Mouse (Mus musculus) ES-Bruce4 (cell line): Measurements from ENCODE around the gene Vmn2r3. TPM values are rescaled to one million over a fixed set of nuclear protein-coding genes. Genes with fewer than 3 reads are reported as not detected.
"Not testable (repeated sequence)": the region's sequence is repeated elsewhere in the genome, so short reads cannot be mapped to it uniquely, and the experiment has no call there.

Source experiments
- H3K27ac ChIP-seq: 2 replicates; pipeline ENCODE4 v1.5.1; 2012; ENCODE audit warnings: low read length, inconsistent platforms; ENCODE audit not compliant: insufficient read depth
- H3K27me3 ChIP-seq: 2 replicates; pipeline ENCODE4 v1.6.1; 2012; ENCODE audit warnings: mild to moderate bottlenecking, low read length, inconsistent platforms; ENCODE audit not compliant: control insufficient read depth, poor library complexity, insufficient read depth, severe bottlenecking
- H3K36me3 ChIP-seq: 2 replicates; pipeline ENCODE4 v1.6.1; 2012; ENCODE audit warnings: inconsistent platforms, mild to moderate bottlenecking, low read length, moderate library complexity; ENCODE audit not compliant: control insufficient read depth, poor library complexity, insufficient read depth, severe bottlenecking
- H3K4me1 ChIP-seq: one replicate; pipeline ENCODE4 v1.8.1; 2011; ENCODE audit warnings: low read length; ENCODE audit not compliant: control insufficient read depth, insufficient read depth
- H3K4me3 ChIP-seq: 2 replicates; pipeline ENCODE4 v1.5.1; 2011; ENCODE audit warnings: low read depth, mild to moderate bottlenecking, low read length
- H3K9ac ChIP-seq: 2 replicates; pipeline ENCODE4 v1.6.1; 2012; ENCODE audit warnings: low read depth, mild to moderate bottlenecking, inconsistent platforms; ENCODE audit not compliant: poor library complexity, severe bottlenecking
- H3K9me3 ChIP-seq: replicated peaks from 2 replicates; pipeline ENCODE4 v1.6.1; 2012; ENCODE audit warnings: mild to moderate bottlenecking, low read length, inconsistent platforms; ENCODE audit not compliant: control insufficient read depth, poor library complexity, insufficient read depth, severe bottlenecking
- CTCF ChIP-seq: IDR thresholded peaks from one replicate; pipeline ENCODE4 v1.8.1; 2011; ENCODE audit warnings: low read depth, low read length
- EP300 ChIP-seq: IDR thresholded peaks from 2 replicates; pipeline ENCODE4 v1.6.1; 2011; ENCODE audit warnings: low read depth, low read length; ENCODE audit not compliant: insufficient read depth
- POLR2A ChIP-seq: IDR thresholded peaks from one replicate; pipeline ENCODE4 v1.8.1; 2011; ENCODE audit warnings: low read length; ENCODE audit not compliant: insufficient read depth
- polyA plus RNA-seq: library from polyadenylated mRNA; stranded (reverse); fragments of >200 nt; gene quantifications from 2 replicates; pipeline ENCODE4 v1.2.4, GENCODE M21; 2011; ENCODE audit warnings: low read depth; ENCODE audit not compliant: missing spikeins, insufficient read depth, insufficient read length

Vmn2r3 gene
- polyA plus RNA-seq, 1 experiment = 0.18 TPM

DNA sequence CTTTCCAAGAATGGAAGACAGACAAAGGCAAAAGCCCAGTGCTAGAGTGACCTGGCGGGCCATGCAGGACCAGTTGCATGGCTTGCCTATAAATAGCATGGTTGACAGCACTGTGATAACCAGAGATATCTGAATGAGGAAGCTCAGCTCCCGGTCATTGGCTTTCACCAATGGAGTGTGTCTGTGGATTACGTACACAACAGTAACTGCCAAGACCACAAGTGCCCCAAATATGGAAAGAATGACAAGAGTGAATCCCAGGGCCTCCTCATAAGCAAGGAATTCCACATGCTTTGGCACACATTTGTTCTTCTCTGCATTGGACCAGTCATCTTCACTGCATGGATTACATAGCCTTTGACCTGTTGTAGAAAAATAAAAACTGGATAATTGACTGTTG lies 29.9 kb downstream of the Vmn2r3 start:
- H3K36me3 ChIP-seq = no peaks in the 10 kb centered on the region
- H3K4me3 ChIP-seq = no peak overlapping the region
- H3K27me3 ChIP-seq = no peaks in the 10 kb centered on the region
- H3K9ac ChIP-seq = no peak overlapping the region
- H3K9me3 ChIP-seq = no peaks in the 10 kb centered on the region
- H3K4me1 ChIP-seq = no peaks in the 10 kb centered on the region
- no peak overlapping the region for H3K27ac ChIP-seq
- no peak for TF ChIP-seq POLR2A
- no peak for TF ChIP-seq EP300
- TF ChIP-seq CTCF = no peak

DNA sequence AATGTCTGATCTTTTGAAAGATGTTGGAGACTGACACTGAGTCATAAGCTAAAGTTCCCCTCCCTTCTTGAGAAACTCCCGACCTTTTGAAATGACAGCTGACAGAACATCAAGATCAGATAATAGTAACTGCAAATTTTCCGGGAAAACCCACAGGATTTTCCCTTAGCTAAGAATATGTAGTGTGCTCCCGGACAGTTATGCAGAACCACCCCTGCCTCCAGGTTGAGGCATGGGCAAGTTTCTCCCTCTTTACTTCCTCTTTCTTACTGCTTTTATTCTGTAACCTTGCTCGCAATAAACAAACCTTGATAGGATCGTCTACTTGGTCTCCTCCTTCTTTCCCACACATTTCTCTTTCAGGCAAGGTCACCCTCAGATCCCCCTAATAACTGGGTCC lies 37.9 kb downstream of the Vmn2r3 start:
- Histone ChIP-seq H3K27me3 (no peaks in the 10 kb centered on the region), H3K4me1 (no peaks in the 10 kb centered on the region), H3K27ac (no peak overlapping the region), H3K9me3 (peaks cover 29% of the 10 kb centered on the region), H3K4me3 (no peak overlapping the region), H3K36me3 (no peaks in the 10 kb centered on the region), H3K9ac (no peak overlapping the region)
- TF ChIP-seq EP300 = no peak
- no peak for TF ChIP-seq POLR2A
- no peak for TF ChIP-seq CTCF

DNA sequence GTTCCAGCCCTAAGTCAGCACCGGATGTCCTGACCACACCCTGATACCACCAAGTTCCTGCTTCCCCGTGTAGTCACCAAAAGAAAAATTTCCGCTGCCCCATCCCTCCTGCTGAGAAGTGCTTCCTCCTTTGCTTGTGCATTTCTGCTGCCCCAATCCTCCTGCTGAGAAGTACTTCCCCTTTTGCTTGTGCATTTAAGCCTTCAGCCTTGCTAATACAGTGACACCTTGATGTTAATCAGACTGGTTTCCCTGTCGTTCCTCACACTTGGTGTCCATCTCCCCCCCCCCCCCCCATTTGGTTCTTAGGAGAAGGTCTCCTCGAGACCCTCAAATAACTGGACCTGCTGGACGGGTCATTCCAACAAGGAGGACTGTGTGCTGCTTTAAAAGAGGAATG lies 39.0 kb downstream of the Vmn2r3 start:
- H3K27ac ChIP-seq, H3K9ac ChIP-seq, H3K27me3 ChIP-seq, H3K36me3 ChIP-seq, H3K4me3 ChIP-seq, H3K4me1 ChIP-seq: not testable (repeated sequence)
- H3K9me3 ChIP-seq = peaks cover 35% of the 10 kb centered on the region

DNA sequence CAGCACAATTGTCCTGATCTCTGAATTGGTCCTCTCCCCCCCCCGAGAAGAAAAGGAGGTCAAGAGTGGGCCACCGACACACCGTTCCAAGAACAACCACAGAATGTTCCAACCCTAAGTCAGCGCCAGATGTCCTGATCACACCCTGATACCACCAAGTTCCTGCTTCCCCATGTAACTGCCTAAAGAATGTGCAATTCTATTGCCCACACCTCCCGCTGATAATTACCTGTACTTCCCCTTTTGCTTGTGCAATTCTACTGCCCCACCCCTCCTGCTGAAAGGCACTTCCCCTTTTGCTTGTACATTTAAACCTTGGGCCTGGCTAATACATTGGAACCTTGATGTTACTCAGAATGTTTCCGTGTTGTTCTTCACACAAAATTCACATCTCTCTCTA lies 54.0 kb downstream of the Vmn2r3 start:
- not testable (repeated sequence) for H3K4me1 ChIP-seq, H3K4me3 ChIP-seq, H3K27me3 ChIP-seq, H3K9ac ChIP-seq, H3K36me3 ChIP-seq, H3K9me3 ChIP-seq, H3K27ac ChIP-seq

DNA sequence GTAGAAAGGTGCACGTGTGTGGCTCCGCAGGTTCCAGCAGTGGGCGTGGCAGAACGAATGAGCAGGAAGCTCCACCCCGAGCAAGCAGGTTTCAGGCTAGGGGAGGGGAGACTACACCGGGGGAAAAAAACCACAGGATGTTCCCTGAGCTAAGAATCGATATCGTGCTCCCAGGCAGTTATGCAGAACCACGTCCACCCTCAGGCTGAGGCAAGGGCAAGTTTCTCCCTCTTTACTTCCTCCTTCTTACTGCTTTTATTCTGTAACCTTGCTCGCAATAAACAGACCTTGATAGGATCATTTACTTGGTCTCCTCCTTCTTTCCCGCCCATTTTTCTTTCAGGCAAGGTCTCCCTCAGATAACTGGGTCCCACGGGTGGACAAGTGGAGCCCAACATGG lies 55.9 kb downstream of the Vmn2r3 start:
- not testable (repeated sequence) for H3K9ac ChIP-seq, H3K4me1 ChIP-seq, H3K27me3 ChIP-seq, H3K36me3 ChIP-seq, H3K27ac ChIP-seq, H3K9me3 ChIP-seq
- peak overlapping the region; percentile 18; the same call in 1 of the 2 replicates for H3K4me3 ChIP-seq

DNA sequence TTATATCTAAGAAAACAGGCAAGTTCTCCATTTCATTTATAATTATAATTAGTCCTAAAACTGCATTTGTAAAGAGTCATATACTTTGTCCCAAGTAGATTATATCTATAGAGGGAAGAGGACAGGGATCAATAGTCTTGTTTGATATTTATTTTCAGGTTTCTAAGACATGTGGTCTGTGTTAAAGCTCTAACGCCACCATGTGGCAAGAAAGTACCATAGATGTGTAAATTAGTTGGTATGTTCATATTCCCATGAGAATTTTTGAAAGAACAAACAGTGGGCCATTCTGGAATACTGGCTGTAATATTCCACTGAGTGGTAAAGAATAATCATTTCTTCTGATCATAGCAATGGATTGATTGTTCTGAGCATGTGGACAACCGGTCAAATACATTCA lies 62.3 kb downstream of the Vmn2r3 start:
- Histone ChIP-seq H3K9me3 (no peaks in the 10 kb centered on the region), H3K9ac (no peak overlapping the region), H3K36me3 (no peaks in the 10 kb centered on the region), H3K27ac (no peak overlapping the region), H3K4me3 (no peak overlapping the region), H3K27me3 (no peaks in the 10 kb centered on the region), H3K4me1 (no peaks in the 10 kb centered on the region)
- TF ChIP-seq CTCF (no peak), EP300 (no peak), POLR2A (no peak)

Other genes starting within 250 kb of the Vmn2r3 start
- 0.46 and 0.63 TPM in 2 replicates for gene Vmn2r1, start 208.2 kb downstream of the Vmn2r3 start, polyA plus RNA-seq
- not detected in 2 replicates for gene Vmn2r2, start 147.8 kb downstream of the Vmn2r3 start, polyA plus RNA-seq
- 0.07 TPM in 1 of 2 replicates, not detected in the other for gene Vmn2r4, start 125.7 kb upstream of the Vmn2r3 start, polyA plus RNA-seq
- gene Vmn2r5, start 220.1 kb upstream of the Vmn2r3 start, polyA plus RNA-seq = not detected in 2 replicates